9 mouse cellular contexts compared by ENCODE assay signal in the genomic region with DNA sequence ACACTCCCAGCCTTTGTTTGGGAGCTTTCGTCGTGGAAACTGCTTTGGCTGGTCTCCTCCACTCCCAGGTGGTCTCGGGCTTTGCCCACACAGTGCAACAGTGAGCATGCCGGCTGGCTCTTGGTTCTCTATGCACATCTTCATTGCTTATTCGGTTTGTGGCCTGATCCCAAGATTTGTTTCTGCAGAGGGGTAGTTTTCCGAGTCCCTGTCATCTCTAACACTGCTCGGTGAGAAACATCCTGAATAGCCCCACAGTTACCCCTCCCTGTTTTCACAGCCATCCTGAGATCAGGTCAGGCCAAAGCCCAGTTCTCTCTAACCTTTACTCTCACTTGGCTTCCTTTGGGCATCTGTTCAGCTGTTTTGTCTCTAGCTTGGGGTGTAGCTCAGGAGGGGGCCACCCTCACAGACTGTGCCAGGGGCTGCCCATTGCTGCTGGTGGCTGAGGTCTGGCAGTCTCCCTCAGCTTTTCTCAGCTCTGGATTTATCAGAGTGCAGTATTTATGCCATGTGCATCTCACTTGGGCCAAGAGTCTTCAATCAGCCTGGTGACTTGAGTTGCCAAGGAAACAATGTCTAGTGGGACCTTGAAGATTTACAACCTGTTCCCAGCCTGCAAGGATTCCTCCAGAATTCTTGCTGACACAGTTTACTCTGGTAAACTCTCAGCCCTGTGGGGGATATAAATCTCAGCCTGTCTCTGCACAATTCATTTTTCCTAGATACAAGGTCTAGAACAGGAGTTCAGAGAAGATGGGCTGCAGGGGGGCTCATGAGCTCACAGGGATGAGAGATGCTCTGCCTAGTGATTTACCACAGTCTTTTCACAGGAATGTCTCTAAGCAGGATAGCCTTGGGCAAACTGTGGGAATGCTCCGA.
A peak's percentile ranks its signal among the peaks of the same experiment; 100 is the strongest.
DNase-seq lines count a peak whose midpoint lies in the region; ATAC-seq lines count a peak whose summit lies in the region.
"Had no signal": no experiment of that assay in that cellular context is flagged by ENCODE, and none has a peak within 500 bp of the region (broad histone marks: within the 10 kb centered on the region; RNA-seq: fewer than 3 reads in every experiment).

No protein-coding gene starts in this region.

- H3K4me1 ChIP-seq in lung, embryonic 15.5 days = peaks cover 38% of the 10 kb centered on the region
- H3K4me1 ChIP-seq in intestine, embryonic 16.5 days (ENCODE audit: control insufficient read depth, insufficient read depth, low read length) = peaks cover 3% of the 10 kb centered on the region; the same call in 1 of the 2 replicates
- peaks cover 18% of the 10 kb centered on the region for H3K4me1 ChIP-seq in midbrain, embryonic 11.5 days (ENCODE audit: control insufficient read depth, insufficient read depth, low read length)
- peaks cover 3% of the 10 kb centered on the region; the same call in 1 of the 2 replicates for H3K4me1 ChIP-seq in liver, embryonic 11.5 days (replicated peaks; ENCODE audit: control insufficient read depth, insufficient read depth, low read length)

- peak; percentile 25; the same call in 1 of the 2 replicates for ATAC-seq in lung, embryonic 15.5 days (ENCODE audit: borderline replicate concordance, extremely low read depth, low FRiP score, low TSS enrichment)
- peak; percentile 52 for ATAC-seq in intestine, embryonic 16.5 days
- no peak for ATAC-seq in midbrain, embryonic 11.5 days (ENCODE audit: low FRiP score)
- ATAC-seq in liver, embryonic 11.5 days (replicated peaks; ENCODE audit: low FRiP score) = no peak

- H3K9ac ChIP-seq in lung, embryonic 15.5 days = no peak overlapping the region
- no peak overlapping the region for H3K9ac ChIP-seq in intestine, embryonic 16.5 days (ENCODE audit: low read depth, low read length)
- no peak overlapping the region for H3K9ac ChIP-seq in midbrain, embryonic 11.5 days (ENCODE audit: low read length)
- H3K9ac ChIP-seq in liver, embryonic 11.5 days (ENCODE audit: low read depth, low read length) = no peak overlapping the region
- H3K9ac ChIP-seq: liver, embryonic 14.5 days had no signal

- H3K36me3 ChIP-seq in lung, embryonic 15.5 days = no peaks in the 10 kb centered on the region
- no peaks in the 10 kb centered on the region for H3K36me3 ChIP-seq in intestine, embryonic 16.5 days (ENCODE audit: control insufficient read depth, insufficient read depth, low read length)
- H3K36me3 ChIP-seq in midbrain, embryonic 11.5 days (ENCODE audit: control insufficient read depth, insufficient read depth, low read length) = no peaks in the 10 kb centered on the region
- no peaks in the 10 kb centered on the region for H3K36me3 ChIP-seq in liver, embryonic 11.5 days (ENCODE audit: control insufficient read depth, insufficient read depth, low read length)

- no peak overlapping the region for H3K4me3 ChIP-seq in lung, embryonic 15.5 days
- no peak overlapping the region for H3K4me3 ChIP-seq in intestine, embryonic 16.5 days (ENCODE audit: low read length)
- H3K4me3 ChIP-seq in midbrain, embryonic 11.5 days (ENCODE audit: low read depth, low read length) = no peak overlapping the region
- H3K4me3 ChIP-seq in liver, embryonic 11.5 days (ENCODE audit: low read depth, low read length) = no peak overlapping the region

- H3K27ac ChIP-seq in lung, embryonic 15.5 days = no peak overlapping the region
- peak overlapping the region; percentile 50 for H3K27ac ChIP-seq in intestine, embryonic 16.5 days (ENCODE audit: low read length)
- no peak overlapping the region for H3K27ac ChIP-seq in midbrain, embryonic 11.5 days (ENCODE audit: low read depth, low read length)
- no peak overlapping the region for H3K27ac ChIP-seq in liver, embryonic 11.5 days (ENCODE audit: low read depth, low read length)
- H3K27ac ChIP-seq: liver, embryonic 14.5 days had no signal

- H3K9me3 ChIP-seq in lung, embryonic 15.5 days = no peaks in the 10 kb centered on the region
- H3K9me3 ChIP-seq in intestine, embryonic 16.5 days (ENCODE audit: control insufficient read depth, low read length) = no peaks in the 10 kb centered on the region
- no peaks in the 10 kb centered on the region for H3K9me3 ChIP-seq in midbrain, embryonic 11.5 days (ENCODE audit: control insufficient read depth, low read length)
- no peaks in the 10 kb centered on the region for H3K9me3 ChIP-seq in liver, embryonic 11.5 days (ENCODE audit: control insufficient read depth, low read length)

- peak; percentile 27 to 63 for DNase-seq in adrenal gland, adult (ENCODE audit: inconsistent age in 2 of 2, low spot score in 1 of 2)
- DNase-seq in adrenal gland, adult 18-20 months (ENCODE audit: low spot score in 2 of 2) = no peak
- DNase-seq in lung, postnatal 14 days = no peak
- peak; percentile 82 for DNase-seq in midbrain, embryonic 11.5 days (ENCODE audit: low spot score, missing footprints)
- no peak for DNase-seq in liver, embryonic 11.5 days (ENCODE audit: low spot score)
- DNase-seq in B cell, adult 2 months = no peak

- H3K27me3 ChIP-seq in lung, embryonic 15.5 days = no peaks in the 10 kb centered on the region; the same call in 1 of the 2 replicates
- no peaks in the 10 kb centered on the region for H3K27me3 ChIP-seq in intestine, embryonic 16.5 days (replicated peaks; ENCODE audit: control insufficient read depth, insufficient read depth, low read length)
- H3K27me3 ChIP-seq in midbrain, embryonic 11.5 days (ENCODE audit: control insufficient read depth, insufficient read depth, low read length) = no peaks in the 10 kb centered on the region
- no peaks in the 10 kb centered on the region for H3K27me3 ChIP-seq in liver, embryonic 11.5 days (replicated peaks; ENCODE audit: control insufficient read depth, insufficient read depth, low read length)

- H3K4me2 ChIP-seq in lung, embryonic 15.5 days = no peak overlapping the region
- H3K4me2 ChIP-seq in intestine, embryonic 16.5 days (ENCODE audit: low read depth, low read length) = no peak overlapping the region
- H3K4me2 ChIP-seq in midbrain, embryonic 11.5 days = no peak overlapping the region
- H3K4me2 ChIP-seq in liver, embryonic 11.5 days = no peak overlapping the region

- WGBS in lung, embryonic 15.5 days = 40% methylated on average over 8 of the region's 8 CpGs
- 26% methylated on average over 8 of the region's 8 CpGs for WGBS in intestine, embryonic 16.5 days
- 48% methylated on average over 8 of the region's 8 CpGs for WGBS in midbrain, embryonic 11.5 days
- WGBS in liver, embryonic 11.5 days = 56% methylated on average over 8 of the region's 8 CpGs

Comparison
In these comparisons a context has a peak if more than half of its experiments do, and no peak if none do; other contexts are left out.
1. DNase-seq: peak in adrenal gland, adult (2 of 2) and midbrain, embryonic 11.5 days (single experiment); none in adrenal gland, adult 18-20 months (0 of 2), lung, postnatal 14 days (single experiment), liver, embryonic 11.5 days (single experiment) and B cell, adult 2 months (0 of 2).
2. ATAC-seq: peak in lung, embryonic 15.5 days (single experiment) and intestine, embryonic 16.5 days (single experiment); none in midbrain, embryonic 11.5 days (single experiment) and liver, embryonic 11.5 days (single experiment).